Mouse (Mus musculus): Measurements from ENCODE around the gene Ccdc124. TPM values are rescaled to one million over a fixed set of nuclear protein-coding genes. Genes with fewer than 3 reads are reported as not detected.
A peak's percentile ranks its signal among the peaks of the same experiment; 100 is the strongest.

Gene Ccdc124
- polyA plus RNA-seq, 1 experiment: not detected

GRCm38 (mm10) chr8:70866566-70866965, 7.2 kb downstream of the Ccdc124 start:
- Histone ChIP-seq H3K4me1 (ENCODE audit: control insufficient read depth, insufficient read depth, low read length) (peaks cover 55% of the 10 kb centered on the region), H3K4me3 (ENCODE audit: insufficient read depth, low read depth, low read length) (no peak overlapping the region), H3K27ac (ENCODE audit: insufficient read depth, low read depth, low read length) (no peak overlapping the region)
- TF ChIP-seq CTCF (IDR thresholded peaks at IDR 0.05; ENCODE audit: insufficient read depth, low read depth, low read length) (no peak), POLR2A (IDR thresholded peaks at IDR 0.05; ENCODE audit: insufficient read depth, low read depth, low read length) (no peak)
- WGBS: 85% methylated on average over 7 of the region's 7 CpGs

- peak overlapping the region; percentile 47 for H3K27ac ChIP-seq (ENCODE audit: insufficient read depth, low read depth, low read length)
- 7% methylated on average over 12 of the region's 12 CpGs for WGBS
- peak overlapping the region; percentile 58 for H3K4me3 ChIP-seq (ENCODE audit: insufficient read depth, low read depth, low read length)
- peaks cover 55% of the 10 kb centered on the region for H3K4me1 ChIP-seq (ENCODE audit: control insufficient read depth, insufficient read depth, low read length)
- TF ChIP-seq CTCF (IDR thresholded peaks at IDR 0.05; ENCODE audit: insufficient read depth, low read depth, low read length) (no peak), POLR2A (IDR thresholded peaks at IDR 0.05; ENCODE audit: insufficient read depth, low read depth, low read length) (no peak)
Observed at GRCm38 (mm10) chr8:70866001-70866520, 7.7 kb downstream of the Ccdc124 start.

- TF ChIP-seq CTCF (IDR thresholded peaks at IDR 0.05; ENCODE audit: insufficient read depth, low read depth, low read length) (no peak), POLR2A (IDR thresholded peaks at IDR 0.05; ENCODE audit: insufficient read depth, low read depth, low read length) (peak; percentile 54)
- WGBS: under 1% methylated on average over 46 of the region's 46 CpGs
- H3K27ac ChIP-seq (ENCODE audit: insufficient read depth, low read depth, low read length): peak overlapping the region; percentile 85
- H3K4me3 ChIP-seq (ENCODE audit: insufficient read depth, low read depth, low read length): peak overlapping the region; percentile 58
- H3K4me1 ChIP-seq (ENCODE audit: control insufficient read depth, insufficient read depth, low read length): peaks cover 55% of the 10 kb centered on the region
Observed at GRCm38 (mm10) chr8:70865350-70866000, 8.3 kb downstream of the Ccdc124 start.

GRCm38 (mm10) chr8:70864712-70865221, 9.0 kb downstream of the Ccdc124 start:
- Histone ChIP-seq H3K4me1 (ENCODE audit: control insufficient read depth, insufficient read depth, low read length) (peaks cover 53% of the 10 kb centered on the region), H3K4me3 (ENCODE audit: insufficient read depth, low read depth, low read length) (peak overlapping the region; percentile 58), H3K27ac (ENCODE audit: insufficient read depth, low read depth, low read length) (peak overlapping the region; percentile 85)
- TF ChIP-seq POLR2A (IDR thresholded peaks at IDR 0.05; ENCODE audit: insufficient read depth, low read depth, low read length) (no peak), CTCF (IDR thresholded peaks at IDR 0.05; ENCODE audit: insufficient read depth, low read depth, low read length) (no peak)
- 3% methylated on average over 24 of the region's 24 CpGs for WGBS

- H3K4me1 ChIP-seq (ENCODE audit: control insufficient read depth, insufficient read depth, low read length): peaks cover 47% of the 10 kb centered on the region
- TF ChIP-seq CTCF (IDR thresholded peaks at IDR 0.05; ENCODE audit: insufficient read depth, low read depth, low read length): no peak
- TF ChIP-seq POLR2A (IDR thresholded peaks at IDR 0.05; ENCODE audit: insufficient read depth, low read depth, low read length): no peak
- peak overlapping the region; percentile 58 for H3K4me3 ChIP-seq (ENCODE audit: insufficient read depth, low read depth, low read length)
- WGBS: 2% methylated on average over 46 of the region's 46 CpGs
- H3K27ac ChIP-seq (ENCODE audit: insufficient read depth, low read depth, low read length): peak overlapping the region; percentile 57; the same call in 1 of the 2 replicates
Observed at GRCm38 (mm10) chr8:70863956-70864711, 9.6 kb downstream of the Ccdc124 start.

- H3K27ac ChIP-seq (ENCODE audit: insufficient read depth, low read depth, low read length): peak within 1 kb of the TSS; percentile 57
- TF ChIP-seq POLR2A (IDR thresholded peaks at IDR 0.05; ENCODE audit: insufficient read depth, low read depth, low read length) (no peak), CTCF (IDR thresholded peaks at IDR 0.05; ENCODE audit: insufficient read depth, low read depth, low read length) (peak; percentile 32; the same call in 1 of the 2 replicates)
- peaks cover 38% of the 10 kb centered on the region for H3K4me1 ChIP-seq (ENCODE audit: control insufficient read depth, insufficient read depth, low read length)
- WGBS: 1% methylated on average over 55 of the region's 55 CpGs
- peak within 1 kb of the TSS; percentile 58 for H3K4me3 ChIP-seq (ENCODE audit: insufficient read depth, low read depth, low read length)
Observed at GRCm38 (mm10) chr8:70862824-70863641, 10.7 kb downstream of the Ccdc124 start, which contains the start of gene Kcnn1. Gene Kcnn1, minus strand, starts transcription at chr8:70863258.

- WGBS: 23% methylated on average over 4 of the region's 4 CpGs
- Histone ChIP-seq H3K4me1 (ENCODE audit: control insufficient read depth, insufficient read depth, low read length) (peaks cover 22% of the 10 kb centered on the region), H3K27ac (ENCODE audit: insufficient read depth, low read depth, low read length) (no peak overlapping the region), H3K4me3 (ENCODE audit: insufficient read depth, low read depth, low read length) (no peak overlapping the region)
- TF ChIP-seq POLR2A (IDR thresholded peaks at IDR 0.05; ENCODE audit: insufficient read depth, low read depth, low read length) (no peak), CTCF (IDR thresholded peaks at IDR 0.05; ENCODE audit: insufficient read depth, low read depth, low read length) (no peak)
Observed at GRCm38 (mm10) chr8:70857516-70857915, 16.2 kb downstream of the Ccdc124 start.

GRCm38 (mm10) chr8:70856541-70857197, 17.1 kb downstream of the Ccdc124 start:
- peak overlapping the region; percentile 60 for H3K4me3 ChIP-seq (ENCODE audit: insufficient read depth, low read depth, low read length)
- peak; percentile 53 for TF ChIP-seq POLR2A (IDR thresholded peaks at IDR 0.05; ENCODE audit: insufficient read depth, low read depth, low read length)
- TF ChIP-seq CTCF (IDR thresholded peaks at IDR 0.05; ENCODE audit: insufficient read depth, low read depth, low read length): no peak
- H3K27ac ChIP-seq (ENCODE audit: insufficient read depth, low read depth, low read length): no peak overlapping the region
- 6% methylated on average over 33 of the region's 33 CpGs for WGBS
- peaks cover 15% of the 10 kb centered on the region for H3K4me1 ChIP-seq (ENCODE audit: control insufficient read depth, insufficient read depth, low read length)
